Mouse (Mus musculus) C2C12 (cell line): ENCODE data around the gene Patj. TPM values are rescaled to one million over a fixed set of nuclear protein-coding genes. Genes with fewer than 3 reads are reported as not detected.

Experiments
- H3K27me3 ChIP-seq: one replicate; pipeline ENCODE4 v1.6.1; 2011; ENCODE audit not compliant: control insufficient read depth, insufficient read depth, insufficient read length
- H3K36me3 ChIP-seq: one replicate; pipeline ENCODE4 v1.6.1; 2011; ENCODE audit not compliant: control insufficient read depth, insufficient read depth
- H3K4me3 ChIP-seq: one replicate; pipeline ENCODE4 v1.5.1; 2011; ENCODE audit warnings: mild to moderate bottlenecking, control low read depth; ENCODE audit not compliant: poor library complexity, insufficient read depth, severe bottlenecking
- H3K79me2 ChIP-seq: one replicate; pipeline ENCODE4 v1.6.1; 2011; ENCODE audit not compliant: control insufficient read depth, insufficient read depth
- H3K79me3 ChIP-seq: one replicate; pipeline ENCODE4 v1.6.1; 2011; ENCODE audit warnings: low read depth, control low read depth
- H3ac ChIP-seq: one replicate; pipeline ENCODE3; 2011; ENCODE audit warnings: low read depth; ENCODE audit not compliant: control insufficient read depth, insufficient read length
- CEBPB ChIP-seq: IDR thresholded peaks from one replicate; pipeline ENCODE4 v1.6.1; 2011; ENCODE audit warnings: low read depth, mild to moderate bottlenecking, control low read depth, moderate library complexity
- CTCF ChIP-seq: IDR thresholded peaks from one replicate; pipeline ENCODE4 v1.5.1; 2011; ENCODE audit not compliant: control insufficient read depth, insufficient read depth, insufficient read length
- FOSL1 ChIP-seq: IDR thresholded peaks from one replicate; pipeline ENCODE4 v1.8.0; 2011; ENCODE audit warnings: mild to moderate bottlenecking, low read length; ENCODE audit not compliant: poor library complexity, insufficient read depth, severe bottlenecking
- MAX ChIP-seq: IDR thresholded peaks from one replicate; pipeline ENCODE4 v1.6.1; 2011; ENCODE audit warnings: mild to moderate bottlenecking, control low read depth
- MYOD1 ChIP-seq: IDR thresholded peaks from one replicate; pipeline ENCODE4 v1.6.1; 2011; ENCODE audit warnings: low read depth; ENCODE audit not compliant: control insufficient read depth, insufficient read length
- MYOG ChIP-seq: IDR thresholded peaks from one replicate; pipeline ENCODE4 v1.6.1; 2011; ENCODE audit not compliant: control insufficient read depth, insufficient read length; ENCODE audit errors: extremely low read depth
- USF1 ChIP-seq: IDR thresholded peaks from one replicate; pipeline ENCODE4 v1.6.1; 2011; ENCODE audit warnings: low read depth, mild to moderate bottlenecking, control low read depth, moderate library complexity
- polyA plus RNA-seq: library from polyadenylated mRNA; unstranded; fragments of >200 nt; fragmentation: generic; extraction: Trizol; gene quantifications from one replicate; pipeline ENCODE4 v1.2.1, GENCODE M21; 2012; ENCODE audit warnings: missing spikeins

Patj gene
- polyA plus RNA-seq, 1 experiment, result 3.3 TPM

DNA sequence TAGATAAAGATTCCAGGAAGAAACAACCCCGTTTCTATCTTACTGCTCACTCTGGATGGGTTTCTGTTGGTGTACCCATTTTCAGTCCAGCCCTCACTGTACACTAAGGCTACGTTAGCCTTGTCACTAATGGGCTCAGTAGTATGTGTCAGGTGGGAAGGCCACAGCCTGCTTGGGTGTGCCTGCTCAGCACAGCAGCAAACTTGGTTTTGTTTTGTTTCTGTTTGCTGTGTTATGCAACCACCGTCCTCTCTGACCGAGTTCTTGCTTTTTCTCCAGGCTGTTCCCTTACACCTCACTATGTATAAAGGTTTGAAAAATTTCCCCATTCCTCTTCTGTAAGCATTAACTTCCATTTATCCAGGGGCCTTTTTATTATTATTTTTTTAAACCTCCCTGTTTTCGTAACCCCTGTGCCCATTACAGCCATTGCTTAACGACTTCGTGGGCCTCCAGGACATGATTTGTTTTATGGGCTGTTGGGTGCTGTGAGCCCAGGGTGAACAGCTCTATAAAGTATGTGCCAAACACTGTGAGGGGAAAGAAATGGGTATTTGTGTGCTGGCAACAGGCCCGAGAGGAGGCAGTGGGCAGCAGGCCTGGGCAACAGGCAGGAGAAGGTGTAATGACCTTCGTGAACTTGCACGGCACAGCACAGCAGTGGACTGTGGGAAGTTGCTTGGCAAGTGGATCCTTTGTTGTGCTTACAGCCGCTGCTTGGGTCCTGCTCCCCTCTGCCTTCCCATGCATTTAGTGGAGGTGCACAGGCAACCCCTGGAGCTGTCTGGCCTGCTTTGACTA lies 113.1 kb downstream of the Patj start:
- TF ChIP-seq MAX, result no peak
- no peak for TF ChIP-seq CTCF
- no peak for TF ChIP-seq FOSL1
- TF ChIP-seq CEBPB, result no peak
- TF ChIP-seq MYOG, result no peak
- TF ChIP-seq USF1, result no peak
- TF ChIP-seq MYOD1, result no peak
- H3K36me3 ChIP-seq, result no peaks in the 10 kb centered on the region
- H3K79me2 ChIP-seq, result no peaks in the 10 kb centered on the region
- no peak overlapping the region for H3ac ChIP-seq
- H3K27me3 ChIP-seq, result no peaks in the 10 kb centered on the region
- no peak overlapping the region for H3K4me3 ChIP-seq
- no peaks in the 10 kb centered on the region for H3K79me3 ChIP-seq

DNA sequence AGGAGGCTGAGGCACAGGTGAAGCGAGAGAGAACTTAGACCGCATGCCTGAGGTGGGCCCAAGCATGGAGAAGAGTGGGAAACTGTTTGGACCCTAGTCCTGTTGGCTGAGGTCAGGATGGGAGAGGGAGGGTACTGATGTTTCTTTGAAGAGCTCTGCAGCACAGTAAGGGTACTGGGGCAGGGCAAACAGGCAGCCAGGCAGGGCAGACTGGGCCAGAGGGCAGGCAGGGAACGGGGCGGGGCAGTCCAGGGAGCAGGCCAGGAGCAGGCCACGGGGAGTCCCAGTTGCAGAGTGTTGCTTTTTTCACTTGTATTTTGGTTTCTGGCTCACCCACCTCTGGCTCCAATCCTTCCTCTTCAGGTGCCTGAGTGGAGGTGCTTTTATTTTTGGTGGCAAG lies 114.4 kb downstream of the Patj start:
- no peaks in the 10 kb centered on the region for H3K79me2 ChIP-seq
- no peaks in the 10 kb centered on the region for H3K36me3 ChIP-seq

DNA sequence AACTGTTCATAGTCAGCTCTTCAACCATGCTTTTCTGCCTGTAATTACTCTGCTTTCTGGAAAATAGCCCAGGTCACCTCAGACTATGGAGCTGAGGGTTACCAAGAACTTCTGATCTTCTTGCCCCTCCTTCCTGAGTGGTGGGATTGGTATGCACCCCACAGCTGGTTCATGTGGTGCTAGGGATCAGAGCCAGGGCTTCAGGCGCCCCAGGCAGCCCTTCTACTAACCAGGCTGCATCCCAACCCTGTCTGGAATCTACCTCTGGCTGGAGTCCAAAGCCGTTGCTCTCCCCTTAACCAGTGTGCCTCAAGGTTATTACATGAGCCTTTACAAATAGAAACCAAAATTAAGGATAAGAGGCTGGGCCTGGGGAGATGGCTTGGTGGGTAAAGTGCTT lies 115.7 kb downstream of the Patj start:
- Histone ChIP-seq H3K79me3 (no peaks in the 10 kb centered on the region), H3K36me3 (no peaks in the 10 kb centered on the region), H3ac (no peak overlapping the region), H3K27me3 (no peaks in the 10 kb centered on the region), H3K79me2 (no peaks in the 10 kb centered on the region), H3K4me3 (no peak overlapping the region)
- no peak for TF ChIP-seq USF1
- TF ChIP-seq MYOG, result no peak
- TF ChIP-seq MYOD1, result no peak
- TF ChIP-seq CTCF, result no peak
- no peak for TF ChIP-seq MAX
- TF ChIP-seq CEBPB, result no peak
- TF ChIP-seq FOSL1, result no peak

More for the DNA sequence above, 114.4 kb downstream of the Patj start:
- H3ac ChIP-seq, result no peak overlapping the region
- H3K27me3 ChIP-seq, result no peaks in the 10 kb centered on the region
- H3K4me3 ChIP-seq, result no peak overlapping the region
- H3K79me3 ChIP-seq, result no peaks in the 10 kb centered on the region
- TF ChIP-seq MAX (no peak), FOSL1 (no peak), MYOG (no peak), MYOD1 (no peak), CTCF (no peak), USF1 (no peak), CEBPB (no peak)

DNA sequence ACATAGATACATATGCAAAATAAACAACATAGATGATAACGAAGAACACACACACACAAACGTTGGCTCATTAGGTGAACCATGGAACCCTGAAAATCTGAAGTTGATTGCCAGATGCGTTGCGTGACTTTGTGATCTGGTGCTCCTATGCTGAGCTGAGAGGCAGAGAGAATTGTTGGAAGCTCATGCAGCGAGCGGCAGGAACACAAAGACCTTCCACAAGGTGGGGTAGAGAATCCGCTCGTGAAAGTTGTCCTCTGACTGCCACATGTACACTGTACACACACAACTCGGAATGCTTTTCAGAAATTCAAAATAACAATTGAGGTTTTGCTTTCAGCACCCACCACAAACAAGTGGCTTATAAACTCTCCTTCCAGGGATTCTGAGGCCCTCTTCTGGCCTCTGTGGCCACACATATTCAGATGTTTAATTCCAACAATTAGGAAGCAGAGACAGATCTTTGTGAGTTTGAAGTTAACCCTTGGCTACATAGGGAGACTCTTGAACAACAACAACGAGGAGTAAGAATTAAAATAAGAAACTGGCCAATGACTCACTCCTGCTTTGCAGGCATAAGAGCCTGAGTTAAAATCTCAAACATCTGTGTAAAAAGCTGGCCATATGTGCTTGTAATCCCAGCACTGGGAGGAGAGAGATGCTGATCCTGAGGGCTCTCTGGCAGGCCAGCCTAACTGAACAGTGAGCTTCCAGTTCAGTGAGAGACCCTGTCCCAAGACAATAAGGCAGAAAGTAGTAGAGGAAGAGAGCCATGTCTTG lies 116.6 kb downstream of the Patj start:
- Histone ChIP-seq H3ac (no peak overlapping the region), H3K36me3 (no peaks in the 10 kb centered on the region), H3K27me3 (no peaks in the 10 kb centered on the region), H3K79me3 (no peaks in the 10 kb centered on the region), H3K4me3 (no peak overlapping the region), H3K79me2 (no peaks in the 10 kb centered on the region)
- TF ChIP-seq CEBPB, result no peak
- no peak for TF ChIP-seq CTCF
- no peak for TF ChIP-seq MAX
- no peak for TF ChIP-seq FOSL1
- TF ChIP-seq MYOG, result no peak
- TF ChIP-seq MYOD1, result no peak

DNA sequence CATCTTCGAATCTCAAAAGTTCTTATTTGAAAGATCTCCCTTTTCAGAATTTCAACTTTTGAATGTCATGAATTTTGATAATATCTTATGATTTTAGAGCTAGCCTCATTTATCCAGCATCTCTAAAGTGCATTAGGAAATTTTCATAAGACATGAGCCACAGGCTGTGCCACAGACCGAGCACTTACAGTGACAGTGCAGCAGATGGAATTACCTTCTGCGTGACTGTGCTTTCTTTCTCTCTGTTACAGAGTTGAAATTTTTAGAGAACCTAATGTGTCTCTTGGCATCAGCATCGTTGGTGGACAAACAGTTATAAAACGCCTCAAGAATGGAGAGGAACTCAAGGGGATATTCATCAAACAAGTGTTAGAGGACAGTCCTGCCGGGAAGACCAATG lies 124.9 kb downstream of the Patj start:
- TF ChIP-seq MYOD1, result no peak
- no peak for TF ChIP-seq MAX
- TF ChIP-seq CEBPB, result no peak
- TF ChIP-seq FOSL1, result no peak
- no peak for TF ChIP-seq USF1
- no peak for TF ChIP-seq CTCF
- no peaks in the 10 kb centered on the region for H3K36me3 ChIP-seq
- no peak overlapping the region for H3K4me3 ChIP-seq
- H3ac ChIP-seq, result no peak overlapping the region
- no peaks in the 10 kb centered on the region for H3K27me3 ChIP-seq
- no peaks in the 10 kb centered on the region for H3K79me2 ChIP-seq
- H3K79me3 ChIP-seq, result no peaks in the 10 kb centered on the region

DNA sequence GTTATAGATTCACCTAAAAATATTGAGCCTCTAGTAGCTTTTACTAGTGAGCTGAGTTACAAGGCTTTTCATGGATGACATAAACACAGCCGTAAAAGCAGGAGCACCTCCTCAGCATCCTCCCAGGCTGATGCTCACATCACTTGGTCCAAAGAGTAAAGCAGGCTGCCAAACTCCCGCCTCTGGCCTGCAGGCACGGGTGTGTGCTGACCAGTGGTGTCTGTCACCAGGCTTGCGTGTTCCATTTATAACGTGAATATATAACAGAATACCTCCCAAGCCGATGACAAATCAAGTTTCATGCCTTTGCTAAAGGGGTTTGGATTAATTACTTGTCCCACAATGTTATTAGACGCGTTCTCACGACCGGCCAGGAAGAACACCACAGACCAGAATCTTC lies 128.9 kb downstream of the Patj start:
- Histone ChIP-seq H3K79me2 (no peaks in the 10 kb centered on the region), H3K27me3 (no peaks in the 10 kb centered on the region), H3K4me3 (no peak overlapping the region), H3K36me3 (no peaks in the 10 kb centered on the region), H3ac (no peak overlapping the region), H3K79me3 (no peaks in the 10 kb centered on the region)
- TF ChIP-seq FOSL1 (no peak), MYOG (no peak), MAX (no peak), CTCF (no peak), MYOD1 (no peak)
